Mouse (Mus musculus) cerebellum, adult 9-11 months (tissue): ENCODE measurements around the gene Cks1b.
A peak's percentile ranks its signal among the peaks of the same experiment; 100 is the strongest.

Experiments used
- DNase-seq: peaks from one replicate; pipeline ENCODE4 v3.0.0; 2022

The Cks1b gene

DNA sequence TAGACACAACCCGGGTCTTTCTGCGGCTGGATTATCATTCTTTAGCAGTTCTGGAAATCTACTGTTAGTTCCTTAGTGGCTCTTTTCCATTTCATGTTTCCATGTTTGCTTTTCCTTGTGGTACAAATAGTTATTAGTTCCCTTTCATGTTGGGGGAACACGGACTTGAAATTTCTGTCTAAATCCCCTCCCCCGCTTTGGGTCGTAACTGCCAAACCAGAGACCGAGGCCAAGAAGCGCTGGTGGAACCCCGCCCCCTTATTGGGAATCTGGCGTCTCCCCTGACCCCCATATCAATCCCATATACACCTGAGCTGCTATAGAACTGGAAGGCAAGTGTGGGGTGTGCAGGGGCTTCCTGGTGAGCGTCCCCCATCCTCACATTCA, 22.8 kb downstream of the Cks1b start:
- peak; percentile 76 for DNase-seq

GRCm38 (mm10) chr3:89394894-89395256, 23.3 kb downstream of the Cks1b start:
- DNase-seq = peak; percentile 92

DNA sequence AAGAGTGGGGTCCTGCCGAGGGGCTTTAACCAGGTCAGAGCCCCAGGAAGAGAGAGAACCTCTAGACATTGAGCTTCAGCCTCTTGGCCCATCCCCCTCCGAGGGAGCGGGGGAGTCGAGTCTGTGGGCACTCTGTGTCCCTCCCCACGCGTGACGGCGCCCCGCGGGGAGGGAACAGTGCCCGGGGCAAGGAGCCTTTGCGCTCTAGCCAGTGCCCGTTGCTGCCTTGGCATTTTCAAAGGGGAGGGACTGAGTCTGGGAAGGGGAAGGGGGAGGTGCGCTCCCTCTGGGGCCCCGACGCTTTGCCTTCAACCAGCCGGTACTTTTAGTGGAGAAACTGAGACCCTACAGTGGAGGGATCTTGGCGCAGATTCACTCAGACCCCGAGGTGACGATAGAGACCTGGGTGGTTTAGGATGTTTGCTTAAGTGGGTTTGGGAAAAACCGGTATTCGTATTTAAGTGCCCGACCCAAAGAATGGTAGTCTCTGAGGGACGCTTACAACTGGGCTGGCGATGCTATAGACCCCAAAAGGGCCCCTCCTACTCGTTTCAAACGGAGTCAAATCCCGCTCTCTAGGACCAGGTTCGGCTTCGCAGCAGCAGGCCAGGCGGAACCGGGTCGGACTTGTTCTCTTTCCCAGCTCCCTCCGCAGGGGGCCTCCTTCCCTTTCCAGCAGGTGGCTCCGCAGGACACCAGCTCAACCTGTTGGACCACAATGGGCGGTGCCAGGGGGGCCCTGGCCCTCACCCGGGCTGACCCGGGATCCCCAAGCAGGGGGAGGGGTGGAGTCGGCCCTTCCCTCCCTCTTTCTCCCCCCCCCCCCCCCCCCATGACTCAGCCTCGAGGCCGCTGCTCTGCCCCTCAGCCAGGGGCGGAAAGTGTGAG, 23.9 kb downstream of the Cks1b start, which contains the start of gene Zbtb7b:
TSS of gene Zbtb7b (minus strand) at position 771 of the 888 bp plus-strand sequence.
- peak; percentile 94 for DNase-seq

DNA sequence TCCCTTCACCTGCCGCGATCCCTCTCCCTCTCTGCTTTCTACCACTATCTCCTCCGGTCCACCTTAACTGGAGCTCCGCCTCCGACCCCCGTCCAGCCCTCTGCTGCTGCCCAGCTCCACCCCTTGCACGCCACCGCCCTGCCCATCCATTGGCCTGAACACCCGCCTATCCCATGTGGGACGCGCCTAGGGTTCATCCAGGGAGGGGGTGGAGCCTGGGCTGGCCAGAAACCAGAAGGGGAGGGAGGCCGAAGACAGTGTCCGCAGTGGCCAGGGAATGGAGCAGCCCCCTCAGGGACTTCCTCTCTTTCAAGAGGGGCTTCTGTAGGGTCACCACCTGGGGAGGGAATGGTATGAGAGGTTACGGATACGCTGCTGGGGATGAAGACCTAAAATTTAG, 24.6 kb downstream of the Cks1b start:
- DNase-seq = peak; percentile 100

- DNase-seq = peak; percentile 79
These were observed 25.3 kb downstream of the Cks1b start for GRCm38 (mm10) chr3:89392871-89393311.

DNA sequence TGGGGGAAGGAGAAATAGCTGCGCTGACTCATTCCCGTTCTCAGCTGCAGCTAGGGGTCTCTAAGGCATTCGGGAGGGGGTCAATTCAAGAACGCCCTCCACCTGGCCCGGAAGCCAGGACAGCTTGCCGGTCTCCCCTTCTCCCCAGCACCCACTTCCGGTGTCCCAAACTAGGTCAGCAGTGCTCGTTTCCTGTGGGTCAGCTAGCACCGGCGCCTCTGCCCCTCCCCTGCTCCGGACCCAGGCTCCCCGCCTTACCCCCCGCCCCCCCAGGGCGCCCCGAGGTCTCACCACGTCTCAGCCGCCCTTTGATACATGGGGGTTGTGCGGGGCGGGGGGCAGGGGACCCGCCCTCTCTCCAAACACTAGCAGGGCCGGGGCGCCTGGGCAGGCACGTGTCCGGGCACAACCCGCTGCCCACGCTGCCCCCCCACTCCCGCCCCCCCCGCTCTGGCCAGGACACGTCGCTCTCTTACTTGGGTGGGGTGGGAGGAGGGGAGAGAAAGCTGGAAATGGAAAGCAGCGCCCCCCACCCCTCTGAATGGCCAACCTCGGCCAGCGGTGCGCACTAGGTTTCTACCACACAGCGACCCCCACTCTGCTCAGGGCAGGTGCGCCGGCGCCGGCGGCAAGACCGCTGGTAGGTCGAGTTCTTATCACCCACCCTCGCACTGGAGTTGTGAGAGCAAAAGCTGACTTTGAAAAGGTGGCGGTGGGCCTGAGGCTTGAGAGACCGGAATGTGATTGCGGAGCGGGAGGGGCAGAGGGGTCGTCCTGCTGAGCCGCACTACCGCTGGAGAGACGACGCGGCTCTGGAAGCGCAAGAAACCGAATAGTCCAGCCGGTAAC, 26.3 kb downstream of the Cks1b start:
- peak; percentile 84 for DNase-seq

DNA sequence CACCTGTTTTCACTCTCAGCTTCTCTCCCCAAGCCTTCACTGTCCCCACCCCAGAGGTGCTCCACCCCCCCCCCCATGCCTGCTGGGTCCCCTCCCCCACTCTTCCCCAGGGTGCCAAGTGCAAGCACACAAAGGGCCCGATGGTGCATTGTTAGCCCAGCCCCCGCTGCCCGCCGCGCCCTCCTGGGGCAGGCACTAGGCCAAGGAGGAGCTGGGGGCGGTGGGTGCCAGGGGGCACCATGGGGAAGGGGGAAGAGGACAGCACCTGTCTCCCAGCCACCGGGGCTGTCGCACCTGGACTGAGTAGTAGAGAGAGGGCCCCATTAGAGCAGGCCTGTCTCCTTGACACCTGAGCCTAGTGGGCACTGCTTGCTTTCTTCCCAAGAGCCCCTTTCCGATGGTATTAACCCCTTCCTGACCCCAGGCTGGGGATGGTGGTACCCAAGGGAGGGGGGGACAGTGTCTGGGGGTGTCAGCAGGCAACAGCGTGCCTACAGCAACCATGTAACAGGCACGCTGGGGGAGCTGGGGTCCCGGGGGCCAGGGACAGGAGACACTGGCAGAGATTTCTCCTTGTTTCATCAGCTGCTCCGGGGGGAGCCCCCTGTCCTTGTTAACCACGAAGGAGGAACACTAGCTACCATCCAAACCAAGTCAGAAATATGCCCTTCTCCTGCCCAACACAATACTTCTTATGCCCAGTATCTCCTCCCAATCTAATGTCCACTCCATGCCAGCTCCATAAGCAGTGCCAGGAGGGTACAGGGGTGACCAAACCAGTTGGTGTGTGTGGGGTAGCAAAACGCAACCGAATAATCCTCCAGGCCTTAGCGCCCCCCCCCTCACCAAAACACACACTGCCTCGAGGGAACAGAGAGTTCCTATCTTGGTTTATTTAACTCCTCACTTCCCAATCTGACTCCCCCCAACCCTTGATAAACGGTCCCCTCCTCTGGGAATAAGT, 27.2 kb downstream of the Cks1b start:
- peak; percentile 78 for DNase-seq

GRCm38 (mm10) chr3:89390111-89390515, 28.1 kb downstream of the Cks1b start:
- peak; percentile 76 for DNase-seq

- peak; percentile 52 for DNase-seq
These were observed 29.1 kb downstream of the Cks1b start for GRCm38 (mm10) chr3:89388901-89389740.

DNA sequence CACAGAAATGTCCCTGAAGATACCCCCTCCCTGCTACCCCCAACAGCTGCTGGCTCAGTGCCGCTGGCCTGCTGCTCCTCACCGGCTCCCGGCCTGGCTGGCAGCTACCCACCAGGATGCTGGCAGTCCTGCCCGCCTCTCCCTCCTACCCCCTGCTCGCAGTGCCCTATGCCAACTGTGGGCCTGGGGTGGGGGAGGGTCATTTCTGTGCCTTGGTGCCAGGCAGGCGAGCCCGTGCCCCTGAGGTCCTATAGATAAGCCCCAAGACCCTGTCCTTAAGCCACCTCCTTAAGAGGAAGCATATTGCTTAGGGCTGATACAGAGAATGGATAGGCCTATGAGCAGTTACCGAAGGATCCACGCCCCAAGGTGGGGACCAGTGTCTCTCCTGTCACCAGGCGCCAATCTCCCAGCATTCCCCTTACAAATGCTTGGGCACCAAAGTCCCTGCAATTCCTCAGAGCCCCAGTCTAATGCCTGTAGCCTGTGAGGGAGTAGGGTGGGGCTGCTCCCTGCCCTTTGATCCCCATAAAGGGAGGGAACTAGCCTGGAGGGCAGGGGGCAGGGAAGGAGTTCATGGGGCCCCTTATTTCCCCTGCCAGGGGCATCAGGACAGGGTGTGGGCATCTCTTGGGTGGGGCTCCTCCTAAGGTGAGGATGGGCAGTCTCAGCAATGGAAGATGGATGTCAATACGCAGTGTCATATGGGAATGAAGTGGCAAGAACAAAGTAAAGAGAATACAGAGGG, 29.9 kb downstream of the Cks1b start:
- peak; percentile 76 for DNase-seq

GRCm38 (mm10) chr3:89387632-89388031, 30.6 kb downstream of the Cks1b start:
- DNase-seq = peak; percentile 71

DNA sequence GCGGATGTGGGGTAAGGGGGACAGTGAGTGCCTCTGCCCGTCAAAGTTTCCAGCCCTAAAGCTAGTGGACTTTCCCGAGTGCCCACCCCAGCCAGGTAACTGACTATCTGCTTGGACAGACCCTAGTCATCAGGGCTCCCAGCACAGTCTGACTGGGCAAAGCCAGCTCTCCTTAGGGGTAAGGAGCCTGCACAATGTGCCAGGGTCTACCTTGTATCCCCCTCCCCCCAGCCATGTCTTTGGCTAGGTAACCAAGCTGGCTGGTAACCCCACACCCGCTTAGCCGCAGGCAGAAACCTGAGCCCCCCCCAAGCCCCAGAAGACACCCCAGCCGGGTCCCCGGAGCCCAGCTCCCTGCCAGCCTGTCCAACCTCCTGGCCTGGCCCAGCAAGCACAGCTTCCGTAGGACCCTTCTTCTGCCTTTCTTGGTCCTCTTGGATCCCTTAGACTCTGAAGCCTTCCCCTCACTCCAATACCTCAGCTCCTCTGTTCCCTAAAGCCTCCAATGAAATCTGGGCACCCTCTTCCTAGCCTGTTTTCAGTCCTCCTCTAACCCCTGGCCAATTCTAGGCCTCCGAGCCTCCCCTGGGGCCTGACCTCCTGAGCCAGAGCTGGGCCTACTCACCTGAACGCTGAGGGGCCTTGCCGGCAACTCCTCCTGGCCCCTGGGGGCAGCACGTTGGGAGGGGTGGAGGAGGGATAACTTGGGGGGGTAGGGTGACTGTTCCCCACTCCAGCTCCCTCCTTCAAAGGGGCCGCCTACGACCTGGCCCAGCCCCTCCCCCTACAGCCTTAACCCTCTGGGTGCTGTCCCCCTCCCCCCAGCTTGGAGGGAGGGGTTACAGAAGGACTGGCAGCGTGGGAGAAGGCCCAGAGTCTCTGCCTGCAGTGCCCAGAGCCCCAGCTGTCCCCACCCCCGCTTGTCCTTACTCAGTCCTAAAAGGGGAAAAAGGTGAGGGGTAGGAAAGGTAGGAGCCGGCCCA, 31.5 kb downstream of the Cks1b start:
- peak; percentile 63 for DNase-seq

GRCm38 (mm10) chr3:89385451-89385850, 32.7 kb downstream of the Cks1b start:
- no peak for DNase-seq

DNA sequence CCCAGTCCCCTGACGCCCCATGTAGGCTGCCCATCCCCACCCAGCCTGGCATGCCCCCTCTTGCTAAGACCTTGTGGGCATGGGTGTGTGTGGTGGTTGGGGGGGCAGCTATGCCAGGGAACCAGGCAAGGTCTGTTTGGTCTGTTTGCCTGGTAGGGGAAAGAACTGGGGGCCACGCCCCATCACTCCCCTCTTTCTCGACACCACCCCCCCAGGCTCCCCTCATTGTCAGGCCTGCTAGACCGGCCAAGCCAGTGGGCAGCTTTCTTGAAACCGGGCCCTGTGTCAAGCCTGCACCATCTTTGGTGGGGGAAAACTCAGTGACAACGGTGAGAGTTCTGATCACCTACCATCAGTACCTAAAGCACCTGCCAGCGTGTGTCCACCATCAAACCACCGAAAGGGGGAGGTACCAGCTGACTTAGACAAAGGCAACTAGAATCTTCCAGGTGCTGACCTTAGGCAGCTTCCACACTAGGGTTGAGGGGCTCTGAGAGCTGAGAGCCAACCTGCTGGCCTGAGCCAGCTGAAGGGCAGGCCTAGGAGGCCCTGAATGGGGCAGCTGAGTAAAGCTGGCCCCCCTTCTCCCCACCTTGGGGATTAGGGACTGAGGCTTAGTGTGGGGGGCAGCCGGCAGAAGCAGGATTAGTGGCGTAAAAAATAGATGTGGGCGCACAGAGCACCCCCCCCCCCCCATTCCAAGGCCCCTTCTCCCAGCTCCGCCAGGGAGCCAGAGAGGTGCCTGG, 33.7 kb downstream of the Cks1b start:
- no peak for DNase-seq

DNA sequence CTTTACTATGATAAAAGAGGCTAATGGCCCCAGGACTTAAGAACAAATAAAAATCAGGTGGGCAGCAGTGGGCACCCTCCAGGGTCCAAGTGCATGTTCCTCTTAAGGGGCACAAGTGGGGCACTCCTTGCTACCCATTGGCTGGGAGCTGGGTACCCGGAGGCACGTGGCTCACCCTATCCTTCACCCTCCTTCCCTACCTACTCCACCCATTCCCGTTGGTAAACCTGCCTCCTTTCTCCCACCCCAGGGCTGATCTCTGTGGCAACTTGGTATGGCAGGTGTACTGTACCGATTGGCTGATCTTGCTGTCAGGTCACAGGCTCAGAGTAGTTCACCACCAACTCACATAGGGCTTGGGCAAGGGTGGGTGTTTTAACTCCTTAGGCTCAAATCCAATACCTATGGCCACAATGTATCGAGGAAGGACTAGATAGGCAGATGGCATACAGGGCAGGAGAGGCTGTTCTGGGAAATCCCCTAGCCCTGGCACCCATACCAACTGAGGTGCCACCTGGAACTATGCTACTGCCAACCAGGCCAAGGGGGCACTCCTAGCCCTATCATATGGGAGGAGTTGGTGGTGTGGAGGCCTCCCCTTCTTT, 34.4 kb downstream of the Cks1b start:
- DNase-seq = peak; percentile 50

DNA sequence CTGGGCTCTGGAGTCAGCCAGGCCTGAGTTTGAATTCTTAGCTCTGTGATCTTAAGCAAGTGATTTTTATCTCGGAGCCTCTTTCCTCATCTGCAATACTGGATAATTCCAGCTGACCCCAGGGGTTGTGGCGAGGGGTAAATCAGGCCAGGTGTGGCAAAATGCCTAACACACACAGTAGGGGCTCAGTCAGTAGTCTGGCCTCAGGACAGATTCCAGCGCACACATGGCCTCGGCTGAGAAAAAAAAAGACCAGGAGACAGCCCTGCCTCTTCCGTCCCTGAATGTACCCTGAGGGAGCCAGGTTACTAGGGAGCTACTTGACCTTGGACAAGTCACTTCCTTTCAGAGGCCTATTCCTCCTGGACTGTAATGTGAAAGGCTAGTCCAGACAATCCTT, 35.2 kb downstream of the Cks1b start:
- no peak for DNase-seq

DNA sequence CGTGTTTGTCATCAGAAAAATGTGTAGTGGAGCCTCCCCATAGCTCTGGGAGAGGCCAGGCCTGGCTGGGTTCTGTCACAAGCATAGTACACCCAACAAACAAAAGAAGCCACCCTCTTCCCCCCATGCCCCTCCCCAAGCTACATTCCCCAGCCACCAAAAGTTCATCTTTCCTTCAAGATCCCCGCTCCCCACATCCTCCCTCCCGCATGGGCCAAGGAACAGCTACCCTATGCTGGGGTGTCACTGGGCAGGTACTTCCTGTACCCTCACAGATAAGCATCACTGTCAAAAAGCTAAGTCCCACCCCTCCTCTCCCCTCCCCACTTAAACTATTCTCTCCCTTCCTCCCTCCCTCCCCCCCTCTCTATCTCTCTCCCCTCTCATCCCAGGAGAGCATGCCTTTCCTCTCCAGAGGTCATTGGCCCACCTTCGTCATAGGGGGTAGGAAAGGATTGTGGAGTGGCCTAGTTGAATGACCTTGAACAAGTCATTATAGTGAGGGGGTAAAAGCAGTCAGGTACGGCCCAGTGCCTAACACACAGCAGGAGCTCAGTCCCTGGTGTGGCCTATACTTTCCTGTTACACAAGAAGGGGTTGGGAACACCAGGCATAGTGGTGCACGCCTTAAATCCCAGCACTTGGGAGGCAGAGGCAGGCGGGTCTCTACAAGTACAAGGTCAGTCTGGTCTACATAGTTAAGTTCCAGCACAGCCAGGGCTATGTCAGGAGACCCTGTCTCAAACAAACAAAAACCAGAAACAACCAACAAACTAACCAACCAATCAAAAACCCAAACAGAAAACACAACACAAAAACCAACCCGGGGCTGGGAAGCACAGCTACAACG, 35.9 kb downstream of the Cks1b start:
- no peak for DNase-seq
